Mouse (Mus musculus): Measurements from ENCODE around the gene Gpr88.

DNA sequence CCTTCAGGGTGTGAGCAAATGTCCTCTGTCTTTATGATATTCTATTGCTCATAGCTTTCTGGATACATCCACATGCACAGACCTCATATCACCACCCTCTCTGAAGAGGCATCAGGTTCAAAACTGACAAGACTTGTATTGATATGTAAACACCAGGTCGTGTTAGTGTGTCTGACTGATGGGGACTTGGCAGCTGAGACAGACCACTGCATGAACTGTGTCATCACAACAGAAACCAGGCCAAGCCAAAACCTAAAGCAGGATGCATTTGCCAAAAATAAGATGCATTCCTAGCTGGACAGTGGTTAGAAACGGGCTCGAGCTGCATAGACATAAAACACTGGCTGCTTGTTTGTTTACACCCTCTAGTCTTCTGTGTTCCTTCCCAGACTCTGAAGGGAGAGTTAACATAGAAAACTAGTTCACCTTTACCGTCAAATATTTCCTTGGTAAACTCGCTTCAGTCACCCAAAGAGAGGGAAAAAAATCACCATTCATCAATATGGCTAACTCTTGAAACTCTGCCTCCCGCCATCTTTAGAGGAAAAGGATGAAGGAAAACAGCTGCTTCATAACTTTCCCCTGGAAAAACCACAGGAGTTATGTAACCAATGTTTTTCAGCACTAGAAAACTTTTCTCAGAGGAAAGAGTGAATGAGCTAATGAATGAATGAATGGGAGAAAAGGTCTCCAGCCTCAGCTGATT lies 32.2 kb downstream of the Gpr88 start:
- TF ChIP-seq CTCF (IDR thresholded peaks at IDR 0.05) (no peak), EP300 (IDR thresholded peaks at IDR 0.05) (no peak)
